Mouse (Mus musculus) megakaryocyte-erythroid progenitor cell, adult 5-6 weeks (primary cell): ENCODE data around the gene Zmiz1. TPM values are rescaled to one million over a fixed set of nuclear protein-coding genes. Genes with fewer than 3 reads are reported as not detected.

ENCODE experiments used
- ATAC-seq: replicated peaks from 2 replicates; pipeline ENCODE4 v1.8.0; 2016; ENCODE audit warnings: mild to moderate bottlenecking, inconsistent platforms; ENCODE audit not compliant: severe bottlenecking, poor library complexity, low FRiP score, low TSS enrichment
- total RNA-seq, 2 experiments: library from RNA; stranded (forward) in 1 of 2; stranded (reverse) in 1 of 2; fragments of 200-1000, 215-1000 nt in 1 of 2; fragments of >200 nt in 1 of 2; fragmentation: Nextera tagmentation in 1 of 2; gene quantifications; 2 replicates each; pipeline ENCODE4 v1.2.3; 2014 to 2017

The Zmiz1 gene
- total RNA-seq, 2 experiments from 2014 or later, result 12.6 to 51.3 TPM

DNA sequence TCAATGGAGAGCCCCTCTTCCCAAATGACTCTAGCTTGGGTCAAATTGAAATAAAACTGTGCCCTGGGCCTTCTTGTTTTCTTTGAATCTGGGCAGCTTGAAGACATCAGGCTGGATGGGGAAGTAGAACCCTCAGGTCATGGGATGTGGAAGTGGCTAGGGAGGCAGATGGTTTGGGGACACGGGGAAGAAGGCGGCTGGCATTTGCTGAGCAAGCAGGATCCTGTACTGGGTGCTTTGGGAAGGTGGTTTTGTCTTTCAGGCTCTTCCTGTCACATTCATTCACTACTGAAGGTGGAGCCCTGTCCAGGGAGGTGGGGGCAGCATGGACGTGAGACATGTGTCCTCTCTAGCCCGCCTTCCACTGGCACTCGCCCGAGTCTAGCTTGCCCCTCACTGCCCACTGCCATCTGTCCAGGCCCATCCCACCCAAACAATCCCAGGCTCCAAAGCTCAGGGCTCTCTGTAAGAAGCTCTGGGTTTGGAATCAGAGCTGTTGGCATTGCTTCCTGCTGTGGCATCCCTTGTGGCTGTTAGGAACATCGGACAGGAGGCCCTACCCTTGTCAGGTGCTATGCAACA lies 11.3 kb downstream of the Zmiz1 start:
- ATAC-seq, result no peak

DNA sequence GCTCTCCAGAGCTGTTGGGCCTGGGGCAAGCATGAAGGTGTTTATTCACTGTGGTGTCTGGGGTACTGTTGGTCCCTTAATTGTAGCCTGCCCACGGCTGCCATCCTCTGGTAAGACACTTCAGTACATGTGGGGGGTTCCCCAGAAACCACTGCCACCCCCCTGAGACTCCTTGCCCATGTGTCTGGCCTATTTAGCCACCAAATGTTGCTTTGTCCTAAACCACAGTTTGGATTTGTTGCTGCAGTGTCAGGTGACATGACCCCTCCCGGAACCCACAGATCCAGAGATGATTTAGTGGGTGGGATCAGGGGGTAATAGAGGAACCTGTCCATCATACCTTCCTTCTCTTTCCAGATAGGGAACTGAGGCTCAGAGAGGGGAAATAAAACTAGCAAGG lies 12.1 kb downstream of the Zmiz1 start:
- 0 out of 2 replicates have a peak, but pooled peaks have one; percentile 18 for ATAC-seq

DNA sequence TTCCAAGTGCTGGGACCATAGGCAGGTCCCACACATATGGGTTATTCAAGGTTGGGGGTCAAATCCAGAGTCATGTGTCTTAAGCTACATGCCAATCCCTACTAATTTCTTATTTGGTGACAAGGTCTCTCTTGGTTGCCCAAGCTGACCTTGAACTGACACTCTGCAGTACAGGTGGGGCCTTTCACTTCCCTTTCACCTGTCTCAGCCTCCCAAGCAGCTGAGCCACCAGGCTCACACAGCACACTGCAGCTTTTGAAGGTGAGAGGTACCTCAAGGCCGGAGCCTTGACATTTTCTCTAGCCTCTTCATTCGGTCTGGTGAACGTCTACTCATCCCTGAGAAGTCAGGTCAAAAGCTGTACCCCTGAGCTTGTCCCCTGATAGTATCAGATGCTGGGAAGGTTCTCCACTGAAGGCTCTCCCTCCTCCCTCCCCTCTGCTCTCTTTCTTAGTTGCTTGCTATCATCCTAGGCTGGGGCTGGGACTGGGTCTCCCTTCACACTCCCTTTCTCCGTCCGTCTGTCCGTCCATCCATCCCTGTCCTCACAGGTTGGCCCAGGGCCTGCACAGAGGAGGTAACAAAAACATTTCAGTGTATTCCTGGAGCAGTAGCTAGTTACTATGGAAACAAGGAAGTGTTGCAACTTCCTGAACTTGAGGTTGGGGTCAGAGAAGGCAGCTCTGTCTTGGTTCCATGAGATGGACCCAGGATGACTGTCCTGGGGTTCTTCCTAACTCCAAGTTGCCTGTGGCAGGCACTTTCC lies 13.3 kb downstream of the Zmiz1 start:
- no peak for ATAC-seq

DNA sequence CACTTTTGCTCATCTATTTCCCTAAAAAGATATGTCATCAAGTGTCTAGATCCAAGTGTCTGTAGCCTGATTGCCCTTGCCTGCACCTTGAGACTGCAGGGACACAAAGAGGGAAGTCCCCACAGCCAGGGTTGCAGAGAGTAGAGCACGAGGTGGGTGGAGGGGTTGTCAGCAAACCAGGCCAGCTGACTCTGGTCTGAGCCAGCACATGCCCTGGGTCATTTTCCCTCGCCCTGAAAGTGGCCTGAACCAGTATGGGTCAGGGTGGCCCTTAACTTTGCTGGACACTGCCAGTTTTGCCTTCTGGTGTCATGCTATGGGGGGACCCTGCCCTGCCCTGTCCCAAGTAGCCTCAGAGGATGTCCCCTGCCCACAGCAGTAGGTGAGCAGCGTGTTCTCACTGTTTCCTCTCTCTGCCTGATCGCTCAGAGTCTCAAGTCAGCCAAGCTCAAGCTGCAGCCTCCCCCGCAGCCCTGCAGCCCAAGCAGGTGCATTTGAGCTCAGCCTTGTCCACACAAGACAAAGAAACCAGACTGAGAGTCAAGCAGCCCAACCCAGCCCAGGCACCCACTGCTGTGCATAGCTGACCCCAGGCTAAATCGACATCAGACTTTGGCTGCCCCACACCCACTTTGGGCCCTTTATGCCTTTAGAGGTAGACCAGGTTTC lies 14.1 kb downstream of the Zmiz1 start:
- ATAC-seq, result no peak

DNA sequence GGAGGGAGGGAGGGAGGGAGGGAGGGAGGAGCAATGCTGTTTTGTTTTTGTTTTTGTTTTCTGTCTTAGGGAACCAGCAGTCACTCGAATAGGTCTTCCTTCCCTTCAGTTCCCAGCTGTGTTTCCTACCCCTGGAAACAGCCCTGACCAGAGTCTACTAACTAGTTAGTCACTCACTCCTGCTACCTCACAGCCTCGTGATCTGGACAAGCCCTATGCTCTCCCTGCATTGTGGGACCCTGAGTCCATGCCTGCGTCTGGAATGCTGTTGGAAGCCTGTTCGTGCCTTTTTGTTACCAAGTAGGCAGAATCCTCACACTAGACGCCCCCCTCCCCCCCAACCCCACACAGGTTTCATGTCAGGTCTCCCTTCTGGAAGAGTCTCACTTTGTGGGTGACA lies 15.0 kb downstream of the Zmiz1 start:
- ATAC-seq, result no peak

DNA sequence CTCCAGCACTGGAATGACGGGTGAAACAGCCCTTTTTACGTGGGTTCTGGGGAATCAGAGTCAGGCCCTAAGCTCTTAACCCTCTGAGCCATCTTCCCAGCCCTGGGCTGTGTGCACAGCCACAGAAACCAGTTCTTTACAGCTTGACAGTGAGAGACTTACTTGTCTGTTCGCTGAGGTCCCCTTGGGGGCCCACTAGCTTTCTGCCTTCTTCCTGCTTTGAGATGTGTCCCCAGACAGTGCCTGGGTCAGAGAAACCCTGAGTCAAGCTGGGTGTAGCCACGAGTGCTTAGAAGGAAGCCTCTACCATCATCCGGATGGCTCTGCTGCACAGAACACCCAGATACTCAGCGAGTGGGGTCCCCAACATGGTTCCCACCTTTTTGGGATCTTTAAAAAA lies 15.7 kb downstream of the Zmiz1 start:
- ATAC-seq, result no peak

DNA sequence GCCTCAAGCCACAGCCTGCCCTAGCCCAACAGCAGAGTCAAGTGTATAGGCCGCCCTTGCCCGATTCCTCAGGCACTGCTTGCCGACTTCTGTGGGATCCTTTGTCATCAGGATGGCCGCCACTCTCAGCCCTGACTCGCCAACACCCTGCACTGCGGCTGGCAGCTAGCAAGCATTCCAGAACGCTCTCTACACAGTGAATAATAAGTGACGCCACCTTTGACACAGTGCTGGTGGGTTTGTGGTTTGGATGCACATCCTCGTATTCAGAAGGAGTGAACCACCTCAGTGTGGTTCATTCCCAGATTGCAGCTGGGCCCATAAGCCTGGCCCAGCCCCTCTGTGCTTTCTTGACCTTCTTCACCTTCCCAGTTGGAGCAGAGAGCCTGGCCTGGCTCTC lies 17.1 kb downstream of the Zmiz1 start:
- ATAC-seq, result no peak

DNA sequence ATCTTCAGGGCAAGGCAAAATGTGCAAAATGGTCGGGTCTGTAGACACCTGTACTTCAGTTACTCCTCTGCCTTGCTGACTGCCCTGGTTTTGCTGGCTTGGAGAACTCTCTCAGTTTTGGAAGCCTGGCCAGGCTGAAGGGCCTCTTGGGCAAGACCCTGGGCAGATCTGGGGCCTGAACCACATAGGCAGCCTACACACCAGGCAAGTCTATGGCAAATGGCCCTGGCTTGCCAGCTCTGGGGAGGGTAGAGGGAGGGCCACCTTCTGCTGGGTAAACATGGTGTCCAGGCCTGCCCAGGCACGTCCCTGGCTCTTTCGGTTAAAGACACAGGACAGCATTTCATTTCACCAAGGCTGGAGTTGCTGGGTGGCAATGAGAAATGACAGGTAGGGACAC lies 17.5 kb downstream of the Zmiz1 start:
- ATAC-seq, result no peak

DNA sequence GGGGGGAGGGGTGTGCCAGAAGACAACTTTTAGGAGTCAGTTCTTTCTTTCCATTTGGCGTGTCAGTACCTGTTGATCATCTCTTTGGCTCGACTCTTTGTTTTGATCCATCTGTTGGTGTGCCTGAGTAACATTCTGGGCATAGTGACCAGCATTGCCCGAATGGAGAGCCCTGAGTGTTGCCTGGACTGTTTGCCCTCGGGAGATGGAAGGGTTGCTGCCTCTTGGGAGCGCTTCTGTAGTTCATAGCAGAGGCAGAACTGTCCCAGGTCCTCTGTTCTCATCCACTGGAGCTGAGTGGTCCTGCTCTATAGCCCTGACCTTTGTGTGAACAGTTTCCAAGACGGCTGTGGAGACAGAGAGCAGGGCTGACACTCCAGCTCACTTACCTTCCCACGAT lies 18.3 kb downstream of the Zmiz1 start:
- ATAC-seq, result no peak

DNA sequence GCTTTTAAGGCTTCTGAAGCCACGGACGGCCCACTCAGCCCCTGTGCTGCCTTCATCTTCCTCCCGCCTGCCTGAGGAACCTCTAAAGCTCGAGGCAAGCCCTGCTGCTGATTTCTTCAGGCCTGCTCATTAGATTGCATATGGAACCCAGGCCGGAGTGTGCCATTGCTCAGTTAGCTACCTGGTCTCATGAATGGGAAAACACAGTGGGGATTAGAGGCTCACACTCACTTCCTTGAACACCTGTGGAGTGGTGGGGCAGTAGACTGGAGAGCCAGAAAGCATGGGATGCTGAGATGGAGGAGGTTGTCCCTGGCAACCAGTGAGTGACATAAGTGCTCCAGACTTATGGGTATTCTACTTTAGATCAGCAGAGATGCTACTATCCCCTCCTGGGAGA lies 19.3 kb downstream of the Zmiz1 start:
- no peak for ATAC-seq

DNA sequence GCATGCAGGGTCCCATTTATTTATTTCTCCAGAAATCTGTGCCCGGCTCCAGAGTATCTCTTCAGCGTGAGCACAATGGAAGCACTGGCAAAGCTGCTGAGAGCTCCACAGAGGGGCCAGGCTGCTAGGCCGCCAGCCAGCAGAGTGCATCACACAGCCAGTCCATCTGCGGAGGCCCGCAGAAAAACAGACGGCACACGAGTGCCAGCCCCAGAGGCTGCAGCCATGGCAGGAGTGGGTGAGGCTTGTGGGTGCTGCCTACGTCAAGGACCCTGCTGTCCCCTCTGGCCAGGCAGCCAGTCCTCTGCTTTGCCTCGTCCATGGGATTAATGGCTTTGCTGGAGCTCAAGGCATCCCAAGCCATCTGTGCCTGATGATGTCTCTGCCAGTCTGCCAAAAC lies 19.8 kb downstream of the Zmiz1 start:
- no peak for ATAC-seq

DNA sequence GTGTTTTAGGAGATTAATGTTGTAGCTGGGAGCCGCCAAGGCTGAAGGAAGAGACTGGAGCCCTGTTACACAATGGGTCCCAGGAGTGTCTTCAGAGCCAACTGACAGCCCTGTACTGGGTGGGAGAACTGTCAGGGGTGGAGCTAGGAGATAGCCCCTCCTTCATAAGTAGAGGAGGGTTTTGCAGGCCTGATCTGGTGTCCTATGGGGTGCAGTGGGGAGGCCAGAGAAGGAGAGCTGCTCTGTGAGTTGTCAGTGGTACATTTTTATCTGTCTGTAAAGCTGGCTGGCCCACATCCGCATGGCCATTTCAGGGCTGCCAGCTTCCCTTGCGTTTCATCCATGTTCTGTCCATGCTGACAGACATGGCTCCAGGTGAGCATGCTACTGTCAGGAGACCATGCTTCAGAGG lies 20.9 kb downstream of the Zmiz1 start:
- ATAC-seq, result peak; percentile 85

DNA sequence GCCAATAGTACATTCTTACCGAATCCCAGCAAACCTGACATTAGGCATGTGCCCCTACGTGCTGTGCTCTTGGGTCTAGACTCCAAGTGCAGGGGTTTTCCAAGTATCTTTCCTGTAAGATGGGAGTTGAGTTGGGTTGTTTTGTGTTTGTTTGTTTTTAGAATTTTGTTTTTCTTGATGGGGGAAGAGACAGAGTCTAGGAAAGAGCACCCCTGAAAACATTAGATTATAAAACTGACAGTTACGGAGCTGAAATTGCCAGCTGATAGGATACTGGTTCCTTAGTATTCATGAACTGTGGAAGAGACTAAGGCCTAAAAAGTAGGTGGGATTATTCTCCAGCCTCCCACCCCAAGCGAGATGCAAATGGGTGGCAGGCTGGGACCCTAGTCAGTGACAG lies 21.5 kb downstream of the Zmiz1 start:
- no peak for ATAC-seq

DNA sequence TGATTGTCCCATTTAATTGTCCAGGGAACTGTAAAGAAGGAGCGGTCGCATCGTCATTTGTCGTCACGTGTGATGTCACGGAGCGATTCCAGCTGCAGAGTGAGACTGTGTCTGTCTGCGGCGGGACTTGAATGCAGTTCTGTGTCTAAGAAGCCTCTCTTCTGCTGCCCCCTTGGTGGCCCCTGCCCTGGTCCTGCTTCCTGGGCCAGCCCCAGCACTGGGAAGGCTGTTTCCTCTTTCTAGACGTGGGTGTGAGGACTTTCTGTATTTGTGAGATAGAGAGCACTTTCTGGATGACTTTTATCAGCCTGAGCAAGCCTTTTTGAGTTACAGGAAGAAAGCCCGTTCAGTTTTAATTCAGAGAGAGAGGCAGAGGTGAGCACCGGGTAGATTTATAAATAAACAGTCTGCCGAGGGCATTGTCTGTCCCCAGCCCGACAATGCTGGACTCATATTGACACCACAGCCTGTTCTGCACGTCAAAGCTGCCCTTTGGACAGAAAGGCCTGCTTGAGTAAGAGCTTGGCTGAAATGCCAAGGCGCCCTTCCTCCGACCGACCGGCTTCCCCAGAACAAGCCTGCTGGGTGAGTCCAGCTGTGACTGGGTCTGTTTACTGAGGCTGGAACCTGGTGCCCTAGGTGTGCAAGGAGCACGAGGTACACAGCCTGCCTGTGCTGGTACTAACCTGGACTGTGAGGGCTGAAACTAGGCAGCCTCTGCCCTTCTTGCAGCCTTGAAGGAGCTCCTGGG lies 22.1 kb downstream of the Zmiz1 start:
- peak; percentile 56 for ATAC-seq

DNA sequence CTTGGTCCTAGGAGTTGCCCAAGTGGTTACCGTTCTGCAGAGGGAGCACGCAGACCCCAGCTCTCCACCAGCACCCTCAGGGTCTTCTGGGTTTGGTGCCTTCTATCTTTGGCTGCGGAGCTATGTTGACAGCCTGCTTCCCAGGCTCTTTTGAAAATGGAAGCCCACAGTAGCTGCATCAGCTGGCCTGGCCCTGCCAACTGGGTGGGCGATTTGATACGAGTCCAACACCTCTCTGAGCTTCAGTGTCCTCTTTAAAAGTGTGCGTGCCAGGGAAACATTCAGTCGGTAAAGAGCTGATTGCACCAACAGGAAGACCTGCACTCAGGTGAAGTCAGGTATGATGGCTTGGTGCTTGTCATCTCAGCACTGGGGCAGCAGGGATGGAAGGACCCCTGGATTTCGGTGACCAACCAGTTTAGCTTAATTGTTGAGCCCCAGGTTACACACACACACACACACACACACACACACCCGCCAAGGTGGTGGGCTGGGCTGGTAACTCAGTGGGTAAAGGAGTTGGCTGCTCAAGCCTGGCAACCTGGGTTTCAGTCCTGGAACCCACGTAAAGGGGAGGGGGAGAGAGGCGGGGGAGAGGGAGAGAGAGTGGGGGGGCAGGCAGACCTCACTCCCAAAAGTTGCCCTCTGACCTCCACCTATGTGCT lies 22.8 kb downstream of the Zmiz1 start:
- ATAC-seq, result no peak

DNA sequence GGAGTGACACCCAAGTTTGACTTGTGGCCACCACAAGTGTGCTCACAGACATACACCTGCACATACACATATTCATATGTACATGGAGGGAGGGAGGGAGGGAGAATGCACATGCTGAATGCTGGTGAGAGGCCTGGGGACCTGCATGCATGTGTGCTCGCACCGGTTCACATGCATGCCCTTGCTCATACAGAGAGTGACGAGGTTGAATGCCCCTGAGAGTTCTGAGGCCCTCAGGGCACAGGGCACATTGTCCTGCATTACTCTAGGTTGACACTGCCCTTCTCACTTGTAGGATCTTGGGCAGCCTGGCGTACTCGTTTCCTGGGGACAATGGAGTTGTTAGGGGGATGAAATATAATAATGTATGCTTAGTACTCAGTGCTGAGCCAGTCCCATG lies 23.4 kb downstream of the Zmiz1 start:
- no peak for ATAC-seq

DNA sequence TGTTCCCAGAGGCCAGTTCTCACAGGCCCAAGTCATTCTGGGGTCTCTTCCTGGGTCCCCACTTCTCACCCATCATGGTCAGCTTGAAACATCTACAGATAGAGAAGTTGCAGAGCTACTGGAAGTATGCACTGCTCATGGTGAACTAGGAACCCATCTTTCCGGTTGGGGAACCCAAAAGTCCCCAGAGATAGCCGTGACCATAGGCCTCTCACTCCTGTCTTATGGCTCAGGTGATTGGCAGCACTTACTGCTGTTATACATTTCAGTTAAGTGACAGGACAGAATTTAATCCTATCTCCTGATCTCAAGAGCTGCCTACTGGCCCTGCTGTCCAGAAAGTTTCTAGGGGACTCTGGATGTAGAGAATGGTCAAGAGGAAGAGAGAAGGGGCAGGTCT lies 24.3 kb downstream of the Zmiz1 start:
- ATAC-seq, result no peak

DNA sequence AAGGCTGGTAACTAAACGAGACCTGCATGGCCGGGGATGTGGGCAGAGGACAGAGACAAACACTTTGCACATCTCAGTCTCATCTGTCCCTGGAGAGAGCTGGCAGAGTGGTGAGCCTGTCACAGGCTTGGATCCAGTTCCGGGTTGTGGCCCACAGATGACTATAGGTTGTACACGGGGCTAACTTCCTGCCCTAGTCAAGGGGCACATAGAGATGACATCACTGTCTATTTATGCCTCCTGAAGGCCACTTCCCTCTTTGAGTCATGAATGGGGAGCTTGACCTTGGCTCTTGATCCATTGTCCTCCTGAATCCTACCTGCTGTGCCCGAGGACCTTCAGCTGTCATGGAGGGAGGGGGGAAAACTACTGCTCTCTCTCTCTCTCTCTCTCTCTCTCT lies 25.1 kb downstream of the Zmiz1 start:
- ATAC-seq, result no peak

DNA sequence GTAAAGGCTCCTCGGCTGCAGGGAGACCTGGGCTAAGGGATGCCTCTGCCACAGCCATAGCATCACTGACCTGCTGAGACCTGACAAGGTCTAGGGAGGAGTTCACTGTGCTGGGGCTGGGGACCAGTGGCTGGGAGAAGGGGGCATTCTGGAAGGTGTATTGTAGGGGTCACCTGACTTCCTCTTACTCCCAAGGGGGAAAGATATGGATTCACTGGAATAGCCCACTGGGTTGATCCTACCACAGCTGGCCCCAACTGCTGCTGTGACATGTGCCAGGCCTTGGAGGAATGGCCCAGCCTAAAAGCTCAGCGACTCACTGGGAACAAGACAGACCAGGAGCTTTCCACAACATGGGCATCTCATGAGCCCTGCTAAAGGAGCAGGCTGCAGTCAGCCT lies 27.2 kb downstream of the Zmiz1 start:
- no peak for ATAC-seq
